Mouse (Mus musculus): Measurements from ENCODE around the gene Mphosph8.

GRCm38 (mm10) chr14:56620425-56620824 lies 47.6 kb upstream of the Mphosph8 start:
- no peak for TF ChIP-seq POLR2AphosphoS2 (IDR thresholded peaks at IDR 0.05; ENCODE audit: insufficient read length, low read depth)
- TF ChIP-seq TCF12 (IDR thresholded peaks at IDR 0.05; ENCODE audit: insufficient read depth, poor library complexity, severe bottlenecking), result no peak
- no peak for TF ChIP-seq POLR2A (IDR thresholded peaks at IDR 0.05; ENCODE audit: insufficient read length, low read depth)
- TF ChIP-seq MAX (IDR thresholded peaks at IDR 0.05; ENCODE audit: low read depth), result no peak
- TF ChIP-seq USF1 (IDR thresholded peaks at IDR 0.05; ENCODE audit: low read depth), result no peak
- no peak for TF ChIP-seq MYOD1 (IDR thresholded peaks at IDR 0.05; ENCODE audit: control insufficient read depth in 1 of 3, insufficient read length in 2 of 3, low read depth in 2 of 3)
- no peak for TF ChIP-seq E2F4 (IDR thresholded peaks at IDR 0.05; ENCODE audit: insufficient read depth)
- no peak for TF ChIP-seq CEBPB (IDR thresholded peaks at IDR 0.05; ENCODE audit: insufficient read depth, poor library complexity, severe bottlenecking)
